Mouse (Mus musculus) E14TG2a.4 (cell line): ENCODE results near the gene Vps13d.

Experiments
- H3K27me3 ChIP-seq: 2 replicates; pipeline ENCODE4 v1.6.1; 2014; ENCODE audit warnings: low read length, control low read depth; ENCODE audit not compliant: insufficient read depth
- H3K36me3 ChIP-seq: 2 replicates; pipeline ENCODE4 v1.6.1; 2014; ENCODE audit warnings: low read length, control low read depth; ENCODE audit not compliant: insufficient read depth
- H3K4me1 ChIP-seq: replicated peaks from 2 replicates; pipeline ENCODE4 v1.6.1; 2014; ENCODE audit warnings: low read depth, low read length, control low read depth
- H3K4me3 ChIP-seq: replicated peaks from 2 replicates; pipeline ENCODE4 v1.5.1; 2014; ENCODE audit warnings: mild to moderate bottlenecking, low read length
- H3K9me3 ChIP-seq: 2 replicates; pipeline ENCODE4 v1.6.1; 2014; ENCODE audit warnings: low read length, control low read depth
- CTCF ChIP-seq: conservative IDR thresholded peaks from 2 replicates; pipeline ENCODE4 v1.5.1; 2014; ENCODE audit warnings: low read length
- NANOG ChIP-seq: IDR thresholded peaks from 2 replicates; pipeline ENCODE4 v1.6.1; 2014; ENCODE audit warnings: borderline replicate concordance, low read length, mixed read lengths
- POU5F1 ChIP-seq: IDR thresholded peaks from 2 replicates; pipeline ENCODE4 v1.6.1; 2014; ENCODE audit warnings: low read length, borderline replicate concordance

Vps13d gene

GRCm38 (mm10) chr4:145035450-145035849 lies 159.4 kb downstream of the Vps13d start:
- Histone ChIP-seq H3K36me3 (peaks cover 22% of the 10 kb centered on the region), H3K27me3 (no peaks in the 10 kb centered on the region), H3K4me1 (peaks cover 24% of the 10 kb centered on the region), H3K4me3 (no peak overlapping the region), H3K9me3 (no peaks in the 10 kb centered on the region)
- TF ChIP-seq CTCF: no peak
- TF ChIP-seq POU5F1: no peak
- no peak for TF ChIP-seq NANOG

- no peak overlapping the region for H3K4me3 ChIP-seq
- no peaks in the 10 kb centered on the region for H3K27me3 ChIP-seq
- no peaks in the 10 kb centered on the region for H3K9me3 ChIP-seq
- peaks cover 22% of the 10 kb centered on the region for H3K36me3 ChIP-seq
- TF ChIP-seq CTCF: no peak
- TF ChIP-seq NANOG: peak; percentile 47; the same call in 1 of the 2 replicates
- peaks cover 25% of the 10 kb centered on the region for H3K4me1 ChIP-seq
These were observed 160.1 kb downstream of the Vps13d start for GRCm38 (mm10) chr4:145034506-145035243.

GRCm38 (mm10) chr4:145033392-145033791 lies 161.4 kb downstream of the Vps13d start:
- no peaks in the 10 kb centered on the region for H3K9me3 ChIP-seq
- TF ChIP-seq POU5F1 (no peak), CTCF (no peak)
- H3K27me3 ChIP-seq: no peaks in the 10 kb centered on the region
- peaks cover 37% of the 10 kb centered on the region for H3K4me1 ChIP-seq
- H3K36me3 ChIP-seq: peaks cover 26% of the 10 kb centered on the region
- no peak overlapping the region for H3K4me3 ChIP-seq

- no peaks in the 10 kb centered on the region for H3K9me3 ChIP-seq
- H3K27me3 ChIP-seq: no peaks in the 10 kb centered on the region
- peaks cover 41% of the 10 kb centered on the region for H3K4me1 ChIP-seq
- TF ChIP-seq POU5F1: no peak
- TF ChIP-seq NANOG: no peak
- no peak for TF ChIP-seq CTCF
- H3K4me3 ChIP-seq: no peak overlapping the region
- peaks cover 26% of the 10 kb centered on the region for H3K36me3 ChIP-seq
These were observed 162.2 kb downstream of the Vps13d start for GRCm38 (mm10) chr4:145032637-145033036.

- TF ChIP-seq CTCF (no peak), NANOG (no peak), POU5F1 (no peak)
- no peaks in the 10 kb centered on the region for H3K27me3 ChIP-seq
- H3K9me3 ChIP-seq: no peaks in the 10 kb centered on the region
- H3K4me1 ChIP-seq: peaks cover 41% of the 10 kb centered on the region
- no peak overlapping the region for H3K4me3 ChIP-seq
- H3K36me3 ChIP-seq: peaks cover 17% of the 10 kb centered on the region
These were observed 163.3 kb downstream of the Vps13d start for GRCm38 (mm10) chr4:145031510-145031909.

GRCm38 (mm10) chr4:145026449-145026851 lies 168.4 kb downstream of the Vps13d start:
- Histone ChIP-seq H3K4me3 (no peak overlapping the region), H3K27me3 (no peaks in the 10 kb centered on the region), H3K36me3 (peaks cover 7% of the 10 kb centered on the region), H3K4me1 (peaks cover 17% of the 10 kb centered on the region), H3K9me3 (no peaks in the 10 kb centered on the region)
- TF ChIP-seq CTCF (no peak), NANOG (no peak), POU5F1 (no peak)

GRCm38 (mm10) chr4:145025409-145025762 lies 169.4 kb downstream of the Vps13d start:
- peaks cover 17% of the 10 kb centered on the region for H3K4me1 ChIP-seq
- H3K36me3 ChIP-seq: peaks cover 4% of the 10 kb centered on the region; the same call in 1 of the 2 replicates
- no peak overlapping the region for H3K4me3 ChIP-seq
- TF ChIP-seq POU5F1 (no peak), NANOG (no peak)
- no peaks in the 10 kb centered on the region for H3K27me3 ChIP-seq
- H3K9me3 ChIP-seq: no peaks in the 10 kb centered on the region

- H3K4me3 ChIP-seq: no peak overlapping the region
- no peaks in the 10 kb centered on the region for H3K9me3 ChIP-seq
- TF ChIP-seq NANOG (no peak), POU5F1 (no peak), CTCF (no peak)
- H3K4me1 ChIP-seq: peaks cover 17% of the 10 kb centered on the region
- H3K27me3 ChIP-seq: no peaks in the 10 kb centered on the region
- peaks cover 8% of the 10 kb centered on the region; the same call in 1 of the 2 replicates for H3K36me3 ChIP-seq
These were observed 170.0 kb downstream of the Vps13d start for GRCm38 (mm10) chr4:145024694-145025408.

- no peak for TF ChIP-seq NANOG
- no peak for TF ChIP-seq CTCF
- no peak for TF ChIP-seq POU5F1
- Histone ChIP-seq H3K36me3 (peaks cover 18% of the 10 kb centered on the region), H3K4me3 (no peak overlapping the region), H3K9me3 (no peaks in the 10 kb centered on the region), H3K27me3 (no peaks in the 10 kb centered on the region), H3K4me1 (peaks cover 8% of the 10 kb centered on the region)
These were observed 170.9 kb downstream of the Vps13d start for GRCm38 (mm10) chr4:145023911-145024310.
